Mouse (Mus musculus): Measurements from ENCODE around the gene Adamts17. TPM values are rescaled to one million over a fixed set of nuclear protein-coding genes. Genes with fewer than 3 reads are reported as not detected.

Adamts17 gene
- polyA plus RNA-seq, 1 experiment from 2014 or later: 1.6 TPM

- Histone ChIP-seq H3K27me3 (replicated peaks; ENCODE audit: control insufficient read depth, insufficient read depth, low read length) (no peaks in the 10 kb centered on the region), H3K4me3 (ENCODE audit: low read depth, low read length) (no peak overlapping the region), H3K27ac (ENCODE audit: low read depth, low read length) (no peak overlapping the region), H3K4me2 (replicated peaks; ENCODE audit: low read depth) (no peak overlapping the region), H3K4me1 (replicated peaks; ENCODE audit: control insufficient read depth, insufficient read depth, low read length) (0 out of 2 replicates have a peak, but pooled peaks cover 3% of the 10 kb centered on the region), H3K9me3 (ENCODE audit: control insufficient read depth) (no peaks in the 10 kb centered on the region), H3K36me3 (ENCODE audit: control insufficient read depth, insufficient read depth) (no peaks in the 10 kb centered on the region), H3K9ac (ENCODE audit: low read depth, low read length) (no peak overlapping the region)
- WGBS: 97% methylated on average over 1 of the region's 1 CpGs
- no peak for TF ChIP-seq CTCF (IDR thresholded peaks at IDR 0.05; ENCODE audit: low read depth)
- ATAC-seq: no peak
These were observed 91.8 kb downstream of the Adamts17 start for GRCm38 (mm10) chr7:66931291-66931690.

GRCm38 (mm10) chr7:66933251-66933650 lies 93.7 kb downstream of the Adamts17 start:
- H3K4me2 ChIP-seq (replicated peaks; ENCODE audit: low read depth): no peak overlapping the region
- no peak overlapping the region for H3K4me3 ChIP-seq (ENCODE audit: low read depth, low read length)
- no peak overlapping the region for H3K27ac ChIP-seq (ENCODE audit: low read depth, low read length)
- WGBS: 47% methylated on average over 4 of the region's 4 CpGs
- no peaks in the 10 kb centered on the region for H3K36me3 ChIP-seq (ENCODE audit: control insufficient read depth, insufficient read depth)
- H3K9me3 ChIP-seq (ENCODE audit: control insufficient read depth): no peaks in the 10 kb centered on the region
- no peak for TF ChIP-seq CTCF (IDR thresholded peaks at IDR 0.05; ENCODE audit: low read depth)
- no peak overlapping the region for H3K9ac ChIP-seq (ENCODE audit: low read depth, low read length)
- no peaks in the 10 kb centered on the region for H3K27me3 ChIP-seq (replicated peaks; ENCODE audit: control insufficient read depth, insufficient read depth, low read length)
- ATAC-seq: no peak
- H3K4me1 ChIP-seq (replicated peaks; ENCODE audit: control insufficient read depth, insufficient read depth, low read length): 0 out of 2 replicates have a peak, but pooled peaks cover 3% of the 10 kb centered on the region

- Histone ChIP-seq H3K36me3 (ENCODE audit: control insufficient read depth, insufficient read depth) (no peaks in the 10 kb centered on the region), H3K9ac (ENCODE audit: low read depth, low read length) (no peak overlapping the region), H3K4me2 (replicated peaks; ENCODE audit: low read depth) (no peak overlapping the region), H3K27me3 (replicated peaks; ENCODE audit: control insufficient read depth, insufficient read depth, low read length) (no peaks in the 10 kb centered on the region), H3K27ac (ENCODE audit: low read depth, low read length) (no peak overlapping the region), H3K4me1 (replicated peaks; ENCODE audit: control insufficient read depth, insufficient read depth, low read length) (0 out of 2 replicates have a peak, but pooled peaks cover 3% of the 10 kb centered on the region), H3K9me3 (ENCODE audit: control insufficient read depth) (no peaks in the 10 kb centered on the region), H3K4me3 (ENCODE audit: low read depth, low read length) (no peak overlapping the region)
- ATAC-seq: no peak
- no peak for TF ChIP-seq CTCF (IDR thresholded peaks at IDR 0.05; ENCODE audit: low read depth)
- 62% methylated on average over 6 of the region's 6 CpGs for WGBS
These were observed 94.5 kb downstream of the Adamts17 start for GRCm38 (mm10) chr7:66934062-66934461.

DNA sequence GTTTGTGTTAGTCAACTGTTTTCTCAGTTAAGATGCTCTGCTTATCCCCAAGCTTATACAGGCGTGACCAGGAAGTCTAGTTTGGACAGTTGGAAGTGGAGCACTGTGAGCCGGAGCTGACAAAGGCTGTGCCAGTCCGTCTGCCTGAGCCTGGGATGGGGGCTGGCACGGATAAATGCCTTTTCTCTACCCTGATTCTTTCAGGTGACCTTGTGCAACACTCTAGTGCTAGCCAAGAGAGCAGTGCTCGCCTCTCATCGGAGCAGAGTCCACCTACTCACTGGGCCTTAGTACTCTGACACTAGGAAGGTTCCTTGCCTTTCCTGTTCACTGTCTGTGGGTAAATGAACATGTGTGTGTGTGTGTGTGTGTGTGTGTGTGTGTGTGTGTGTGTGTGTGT lies 95.5 kb downstream of the Adamts17 start:
- H3K4me3 ChIP-seq (ENCODE audit: low read depth, low read length): no peak overlapping the region
- no peaks in the 10 kb centered on the region for H3K36me3 ChIP-seq (ENCODE audit: control insufficient read depth, insufficient read depth)
- H3K4me2 ChIP-seq (replicated peaks; ENCODE audit: low read depth): no peak overlapping the region
- 83% methylated on average over 6 of the region's 6 CpGs for WGBS
- ATAC-seq: no peak
- no peak for TF ChIP-seq CTCF (IDR thresholded peaks at IDR 0.05; ENCODE audit: low read depth)
- no peak overlapping the region for H3K9ac ChIP-seq (ENCODE audit: low read depth, low read length)
- H3K27ac ChIP-seq (ENCODE audit: low read depth, low read length): no peak overlapping the region
- 0 out of 2 replicates have a peak, but pooled peaks cover 3% of the 10 kb centered on the region for H3K4me1 ChIP-seq (replicated peaks; ENCODE audit: control insufficient read depth, insufficient read depth, low read length)
- H3K27me3 ChIP-seq (replicated peaks; ENCODE audit: control insufficient read depth, insufficient read depth, low read length): no peaks in the 10 kb centered on the region
- H3K9me3 ChIP-seq (ENCODE audit: control insufficient read depth): no peaks in the 10 kb centered on the region

DNA sequence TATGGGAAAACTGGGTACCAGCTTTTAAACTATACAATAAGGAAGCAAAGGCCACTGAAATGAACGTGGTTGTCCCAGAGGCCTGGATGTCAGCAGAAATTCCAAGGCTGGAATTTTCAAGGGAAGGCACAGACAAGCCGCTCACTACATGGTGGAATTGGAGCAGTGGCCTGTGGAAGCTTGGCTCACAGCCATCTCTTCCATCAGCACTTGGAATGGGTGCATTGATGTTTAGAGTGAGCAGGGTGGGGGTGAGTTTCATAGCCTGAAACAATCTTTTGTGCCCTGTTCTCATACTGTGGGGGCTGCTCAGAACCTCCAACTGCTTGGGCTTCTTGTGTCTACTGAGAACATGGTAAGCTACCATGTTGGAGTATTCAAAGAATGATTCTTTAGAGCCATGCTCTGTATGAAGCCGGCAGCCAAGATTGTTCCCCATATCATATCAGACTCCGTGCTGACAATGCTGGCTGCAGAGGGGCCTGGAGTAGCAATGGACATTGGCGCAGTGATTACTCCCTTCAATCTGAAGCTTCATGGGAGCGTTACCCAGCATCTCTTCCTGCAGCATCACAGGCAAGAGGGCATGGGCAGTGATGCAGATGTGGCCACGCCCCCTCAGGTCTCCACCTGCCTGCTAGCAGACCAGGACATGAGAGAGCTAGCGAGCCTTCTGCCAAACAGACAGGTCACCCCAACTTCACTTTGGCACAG lies 96.7 kb downstream of the Adamts17 start:
- no peaks in the 10 kb centered on the region for H3K9me3 ChIP-seq (ENCODE audit: control insufficient read depth)
- no peak overlapping the region for H3K4me2 ChIP-seq (replicated peaks; ENCODE audit: low read depth)
- ATAC-seq: no peak
- H3K27me3 ChIP-seq (replicated peaks; ENCODE audit: control insufficient read depth, insufficient read depth, low read length): no peaks in the 10 kb centered on the region
- no peak for TF ChIP-seq CTCF (IDR thresholded peaks at IDR 0.05; ENCODE audit: low read depth)
- H3K36me3 ChIP-seq (ENCODE audit: control insufficient read depth, insufficient read depth): no peaks in the 10 kb centered on the region
- 81% methylated on average over 8 of the region's 8 CpGs for WGBS
- H3K9ac ChIP-seq (ENCODE audit: low read depth, low read length): no peak overlapping the region
- H3K27ac ChIP-seq (ENCODE audit: low read depth, low read length): no peak overlapping the region
- 0 out of 2 replicates have a peak, but pooled peaks cover 3% of the 10 kb centered on the region for H3K4me1 ChIP-seq (replicated peaks; ENCODE audit: control insufficient read depth, insufficient read depth, low read length)
- H3K4me3 ChIP-seq (ENCODE audit: low read depth, low read length): no peak overlapping the region

DNA sequence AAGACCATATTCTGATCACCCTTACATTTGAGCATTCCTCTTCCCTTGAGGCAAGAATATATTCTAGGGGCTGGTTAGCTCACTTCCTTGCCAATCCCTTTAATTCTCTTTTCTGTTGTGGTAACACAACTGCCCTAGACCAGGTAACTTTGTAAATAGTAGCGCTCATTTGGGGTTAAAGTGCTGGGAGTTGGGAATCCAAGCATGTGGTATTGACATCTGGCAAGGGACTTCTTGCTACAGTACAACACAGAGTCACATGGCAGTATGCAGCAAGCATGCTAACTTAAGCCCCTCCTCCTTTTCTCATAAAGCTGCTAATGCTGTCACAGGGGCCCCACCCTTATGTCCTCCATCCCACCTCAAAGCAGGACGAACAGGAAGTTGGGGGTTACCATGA lies 97.4 kb downstream of the Adamts17 start:
- no peak overlapping the region for H3K4me3 ChIP-seq (ENCODE audit: low read depth, low read length)
- H3K4me2 ChIP-seq (replicated peaks; ENCODE audit: low read depth): no peak overlapping the region
- 0 out of 2 replicates have a peak, but pooled peaks cover 3% of the 10 kb centered on the region for H3K4me1 ChIP-seq (replicated peaks; ENCODE audit: control insufficient read depth, insufficient read depth, low read length)
- H3K9me3 ChIP-seq (ENCODE audit: control insufficient read depth): no peaks in the 10 kb centered on the region
- H3K27me3 ChIP-seq (replicated peaks; ENCODE audit: control insufficient read depth, insufficient read depth, low read length): no peaks in the 10 kb centered on the region
- WGBS: 80% methylated on average over 2 of the region's 2 CpGs
- no peak for TF ChIP-seq CTCF (IDR thresholded peaks at IDR 0.05; ENCODE audit: low read depth)
- no peaks in the 10 kb centered on the region for H3K36me3 ChIP-seq (ENCODE audit: control insufficient read depth, insufficient read depth)
- no peak overlapping the region for H3K9ac ChIP-seq (ENCODE audit: low read depth, low read length)
- no peak overlapping the region for H3K27ac ChIP-seq (ENCODE audit: low read depth, low read length)
- ATAC-seq: no peak
